Mouse (Mus musculus): ENCODE results near the gene Prm2.

- TF ChIP-seq CTCF (IDR thresholded peaks at IDR 0.05; ENCODE audit: borderline replicate concordance, insufficient read depth, low read depth, low read length) (no peak), POLR2A (IDR thresholded peaks at IDR 0.05; ENCODE audit: borderline replicate concordance, insufficient read depth, low read length) (no peak)
Measured at GRCm38 (mm10) chr16:10827766-10828460, 32.0 kb upstream of the Prm2 start.

All from cerebellum, adult 2 months (tissue).